Mouse (Mus musculus) testis, adult 2 months (tissue): ENCODE results near the gene Myh9.

Source experiments
- CTCF ChIP-seq: fragments of 200-500 bp; IDR thresholded peaks from 2 replicates; pipeline ENCODE4 v1.5.1; 2012; ENCODE audit warnings: low read depth, mild to moderate bottlenecking, inconsistent platforms, low read length, moderate library complexity; ENCODE audit not compliant: control insufficient read depth, insufficient read depth, insufficient replicate concordance
- POLR2A ChIP-seq: fragments of 200-500 bp; IDR thresholded peaks from 2 replicates; pipeline ENCODE4 v1.6.1; 2012; ENCODE audit warnings: low read depth, mild to moderate bottlenecking, inconsistent platforms, low read length, moderate library complexity; ENCODE audit not compliant: control insufficient read depth

- TF ChIP-seq CTCF (no peak), POLR2A (no peak)
Observed at GRCm38 (mm10) chr15:77874807-77875206, 32.8 kb upstream of the Myh9 start.
